Mouse (Mus musculus) heart, adult 9 months (tissue): ENCODE data around the gene Akip1.

Experiments used
- DNase-seq, 2 experiments: peaks; one replicate each; pipeline ENCODE4 v3.0.0; 2022; ENCODE audit warnings: low spot score in 2 of 2

Akip1 gene

GRCm38 (mm10) chr7:109703190-109704015 is at the start of gene Akip1, which contains the start of gene St5:
Gene Akip1, plus strand, starts transcription at chr7:109703690.
Gene St5, minus strand, starts transcription at chr7:109703605.
- DNase-seq, result peak; percentile 93 to 95

DNA sequence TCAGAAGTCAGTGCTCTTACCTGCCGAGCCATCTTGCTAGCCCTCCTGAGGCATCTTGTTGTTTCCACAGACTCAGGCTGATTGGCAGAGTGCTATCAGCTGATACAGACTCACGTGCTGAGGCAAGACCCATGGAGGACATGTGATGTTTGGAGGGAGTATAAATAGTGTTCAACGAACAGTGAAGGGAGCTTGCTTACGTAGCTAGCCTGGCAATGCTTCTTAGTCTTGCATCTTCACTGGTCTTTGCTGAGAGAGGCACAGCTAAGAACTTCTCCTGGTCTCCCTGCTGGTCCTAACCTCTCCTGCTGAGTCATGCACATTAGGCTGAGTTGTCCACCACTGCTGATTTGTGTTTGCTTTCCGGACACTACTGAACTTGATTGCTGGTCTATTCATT is 48.6 kb upstream of the Akip1 start:
- no peak for DNase-seq

DNA sequence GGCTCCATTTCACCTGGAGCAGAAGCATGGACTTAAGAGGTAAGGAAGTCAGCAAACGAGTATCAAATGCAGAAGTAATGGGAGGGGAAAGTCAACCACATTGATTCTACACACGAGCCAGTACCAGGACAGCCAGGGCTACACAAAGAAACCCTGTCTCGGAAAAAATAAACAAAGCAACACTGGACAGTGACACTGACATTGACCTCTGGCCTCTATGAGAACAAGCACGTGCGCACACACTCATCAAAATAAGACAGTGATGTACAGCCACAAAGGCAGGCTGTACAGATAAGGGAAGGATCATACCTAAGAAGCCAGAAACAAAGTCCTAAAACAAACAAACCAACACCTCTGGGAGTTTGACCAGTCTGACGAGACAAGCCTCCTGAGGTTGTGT is 45.6 kb upstream of the Akip1 start:
- DNase-seq, result no peak

DNA sequence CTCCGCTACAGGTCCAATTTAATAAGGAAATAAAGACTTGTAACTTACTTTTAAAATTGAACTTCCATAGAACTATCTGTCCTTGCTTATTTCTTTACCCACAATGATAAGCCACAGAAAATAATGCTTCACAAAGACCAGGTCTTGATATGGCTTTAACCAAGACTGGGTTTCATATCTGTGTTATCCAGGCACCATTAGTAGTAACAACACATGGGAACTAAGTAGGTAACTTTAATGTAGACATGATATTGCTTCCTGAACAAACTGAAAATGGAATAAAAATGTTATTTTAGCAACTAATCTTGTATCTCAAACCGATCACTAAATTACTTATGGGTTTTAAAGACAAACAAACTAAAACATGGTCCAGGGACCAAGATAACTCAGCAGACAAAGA is 44.2 kb upstream of the Akip1 start:
- no peak for DNase-seq

DNA sequence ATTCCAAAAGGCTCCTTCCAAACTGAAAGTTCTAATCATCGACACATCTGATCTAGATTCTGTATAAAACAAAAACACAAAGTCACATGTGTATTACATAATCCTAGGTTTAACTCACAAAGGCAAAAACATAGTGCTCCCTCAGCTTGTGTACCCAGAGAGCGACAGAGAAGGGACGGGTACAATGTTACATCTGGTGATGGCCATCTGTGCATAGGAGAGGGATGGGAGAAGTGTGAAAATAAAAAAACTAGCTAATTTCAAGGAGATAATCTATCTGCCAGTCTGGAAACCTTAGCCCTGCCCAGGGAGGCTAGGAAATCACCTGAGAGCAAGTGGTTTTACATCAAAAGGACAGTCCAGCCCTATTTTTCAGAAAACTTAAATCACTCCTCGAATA is 40.9 kb upstream of the Akip1 start:
- DNase-seq, result no peak

DNA sequence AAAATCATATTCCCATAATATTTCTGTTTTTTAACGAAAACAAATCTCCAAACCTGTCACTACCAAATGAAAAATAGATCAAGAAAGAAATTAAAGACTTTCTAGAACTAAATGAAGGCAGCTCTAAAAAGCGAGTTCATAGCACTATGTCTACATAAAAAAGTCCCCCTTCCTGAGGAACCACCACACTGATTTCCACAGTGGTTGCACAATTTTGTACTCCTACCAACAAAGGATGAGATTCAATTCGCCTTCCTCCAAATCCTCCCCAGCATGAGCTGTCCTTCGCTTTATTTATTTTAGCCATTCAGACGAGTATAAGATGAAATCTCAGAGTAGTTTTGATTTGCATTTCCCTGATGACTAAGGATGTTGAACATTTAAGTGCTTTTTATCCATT is 36.8 kb upstream of the Akip1 start:
- DNase-seq, result no peak

GRCm38 (mm10) chr7:109669426-109670170 is 33.9 kb upstream of the Akip1 start:
- no peak for DNase-seq

DNA sequence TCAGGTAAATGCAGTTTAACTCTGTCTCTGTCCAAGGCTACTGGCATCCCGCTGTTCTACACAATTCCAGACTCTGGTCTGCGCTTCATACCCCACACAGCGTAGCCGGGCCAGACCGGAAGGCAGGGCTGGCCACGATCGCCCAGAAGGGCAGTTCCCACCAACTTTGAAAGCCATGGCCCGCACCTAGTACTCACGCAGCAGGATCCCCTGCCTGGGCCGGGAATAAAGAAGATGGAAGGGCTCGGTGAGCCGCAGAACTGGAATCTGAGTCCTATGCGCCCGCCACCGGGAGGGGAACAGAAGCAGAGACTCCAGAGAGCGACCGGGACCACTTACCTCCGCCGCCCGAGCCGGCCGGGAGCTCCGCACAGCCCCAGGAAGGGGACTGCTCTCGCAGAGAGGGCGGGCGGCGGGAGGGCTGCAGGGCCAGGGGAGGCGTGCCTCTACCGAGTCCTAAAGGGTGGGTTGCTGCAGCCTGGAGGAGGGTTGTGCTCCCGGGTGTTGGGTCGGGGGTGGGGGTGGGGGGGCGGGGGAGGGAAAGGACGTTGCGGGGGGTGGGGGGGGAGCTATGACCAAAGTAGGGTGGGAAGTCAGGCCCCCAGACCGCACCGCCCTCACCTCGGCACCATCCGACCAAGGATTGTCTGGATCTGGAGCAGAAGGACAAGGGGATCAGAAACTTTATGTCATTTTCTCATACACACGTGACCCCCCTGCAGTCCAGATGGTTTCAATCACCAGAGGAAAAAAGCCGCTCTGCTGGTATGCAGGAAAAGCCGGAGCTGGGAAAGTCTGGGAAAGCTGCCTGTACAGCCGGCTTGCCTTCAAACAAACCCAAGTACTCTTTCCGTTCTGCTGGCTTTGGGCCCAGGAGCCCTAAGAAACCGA is 31.7 kb upstream of the Akip1 start:
- DNase-seq, result peak; percentile 87

GRCm38 (mm10) chr7:109674944-109675628 is 28.4 kb upstream of the Akip1 start:
- DNase-seq, result no peak

GRCm38 (mm10) chr7:109680284-109680683 is 23.2 kb upstream of the Akip1 start:
- no peak for DNase-seq

DNA sequence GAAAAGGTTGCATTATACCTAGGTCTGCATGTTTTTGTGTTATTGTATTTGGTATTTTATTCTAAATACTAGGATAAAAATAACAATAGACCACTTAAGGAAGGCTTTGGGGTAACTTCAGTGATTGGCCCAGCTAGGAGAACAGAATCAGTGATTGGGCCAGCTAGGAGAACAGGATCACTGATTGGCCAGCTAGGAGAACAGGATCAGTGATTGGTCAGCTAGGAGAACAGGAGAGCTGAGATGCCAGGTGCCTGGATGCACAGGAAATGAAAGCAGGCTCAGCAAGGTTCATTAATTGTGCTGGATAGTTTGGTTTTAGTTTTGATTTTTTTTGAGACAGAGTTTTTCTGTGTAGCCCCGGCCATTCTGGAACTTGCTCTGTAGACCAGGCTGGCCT is 22.6 kb upstream of the Akip1 start:
- no peak for DNase-seq

DNA sequence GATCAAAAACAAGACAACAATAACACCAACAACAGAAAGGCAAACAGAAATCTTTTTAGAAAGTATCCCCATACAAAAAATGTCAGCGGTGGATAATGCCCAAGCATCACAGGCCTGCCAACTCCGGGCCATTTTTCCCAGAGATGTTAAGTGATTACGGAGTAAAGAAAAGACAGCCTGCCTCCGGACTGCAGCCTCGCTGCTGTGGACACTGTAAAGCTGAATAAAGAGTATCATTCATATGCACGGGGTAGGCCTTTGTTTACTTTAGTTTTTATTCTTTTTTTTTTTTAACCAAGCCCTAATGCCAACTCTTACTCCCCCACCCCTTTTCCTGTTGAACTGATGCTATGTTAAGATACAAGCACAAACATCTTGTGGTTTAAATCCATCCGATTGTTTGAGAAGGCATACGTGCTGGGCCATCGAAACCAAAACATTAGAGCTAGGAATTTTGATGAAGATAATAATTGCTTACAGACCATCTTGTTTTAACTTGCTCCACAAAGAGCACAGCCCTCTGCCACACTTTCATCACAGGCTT is 16.8 kb upstream of the Akip1 start:
- no peak for DNase-seq

DNA sequence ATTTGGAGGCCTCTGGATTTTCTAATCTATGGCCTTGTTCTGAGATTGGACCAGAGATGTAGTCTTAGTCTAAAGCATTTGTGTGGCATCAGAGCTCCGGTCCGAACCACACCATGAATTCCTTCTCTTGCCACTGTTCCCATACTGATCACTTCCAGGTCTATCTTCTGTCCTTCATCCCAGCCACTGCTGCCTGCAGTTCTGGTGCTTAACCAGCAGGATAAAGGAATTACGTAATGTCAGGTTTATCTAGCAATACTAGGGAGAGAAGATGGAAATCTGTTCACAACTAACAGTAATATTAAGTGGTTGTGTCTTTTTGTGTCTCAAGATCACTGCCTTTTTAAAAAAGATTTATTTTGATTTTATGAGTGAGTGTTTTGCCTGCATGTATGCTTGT is 13.4 kb upstream of the Akip1 start:
- DNase-seq, result no peak

DNA sequence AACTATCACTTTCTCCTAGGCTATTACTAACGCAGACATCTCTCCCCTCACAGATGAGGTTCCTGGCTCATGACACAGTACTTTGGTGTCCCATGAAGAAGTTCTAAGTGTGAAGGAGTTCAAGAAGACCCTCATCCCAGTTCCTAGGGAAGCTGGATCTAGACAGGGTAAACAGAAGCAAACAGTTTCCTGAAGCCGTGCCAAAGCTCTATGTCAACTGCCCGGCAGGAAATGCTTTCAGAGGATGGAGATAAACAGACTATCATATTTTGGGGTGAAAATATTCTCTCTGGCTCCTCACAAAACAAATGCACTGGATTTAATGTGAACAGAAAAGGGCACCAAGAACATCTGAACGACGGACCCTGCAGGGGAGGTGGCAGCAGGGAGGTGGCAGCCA is 12.5 kb upstream of the Akip1 start:
- no peak for DNase-seq

- no peak for DNase-seq
These were observed 8.7 kb upstream of the Akip1 start for GRCm38 (mm10) chr7:109694576-109695338.

DNA sequence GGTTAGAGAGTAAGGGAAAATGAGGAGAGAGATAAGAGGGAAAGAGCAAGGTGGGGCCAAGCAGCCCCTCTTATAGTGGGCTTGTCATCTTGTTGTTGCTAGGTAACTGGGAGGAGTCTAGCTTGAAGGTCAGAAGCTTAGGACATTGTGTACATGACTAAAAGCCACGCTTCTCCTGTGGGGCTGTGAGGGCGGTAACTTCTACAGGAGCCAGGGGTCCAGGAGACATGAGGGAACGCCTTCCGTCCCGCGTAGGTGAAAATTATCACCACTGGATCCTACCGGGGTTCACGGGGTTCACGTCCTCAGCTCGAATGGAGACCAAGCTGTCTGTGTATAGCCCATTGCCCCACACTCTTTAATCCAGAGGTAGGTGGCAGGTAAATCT is 8.2 kb upstream of the Akip1 start:
- DNase-seq, result no peak

DNA sequence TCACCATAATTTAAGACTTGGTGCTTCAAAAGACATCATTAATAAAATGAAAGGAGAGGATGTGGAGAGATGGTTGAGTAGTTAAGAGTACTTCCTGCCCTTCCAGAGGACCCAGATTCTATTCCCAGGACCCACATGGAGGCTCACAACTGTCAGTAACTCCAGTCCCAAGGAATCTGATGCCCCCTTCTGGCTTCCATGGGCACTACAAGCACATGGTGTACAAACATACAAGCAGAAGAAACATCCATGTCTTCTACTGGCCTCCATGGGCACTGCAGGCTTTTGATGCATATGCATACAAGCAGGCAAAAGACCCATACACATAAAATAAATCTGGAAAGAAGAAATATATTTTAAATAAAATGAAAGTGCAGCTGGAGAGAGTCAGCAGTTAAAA is 3.3 kb upstream of the Akip1 start:
- DNase-seq, result no peak

GRCm38 (mm10) chr7:109702721-109703120 is 769 bp upstream of the Akip1 start:
- no peak for DNase-seq

DNA sequence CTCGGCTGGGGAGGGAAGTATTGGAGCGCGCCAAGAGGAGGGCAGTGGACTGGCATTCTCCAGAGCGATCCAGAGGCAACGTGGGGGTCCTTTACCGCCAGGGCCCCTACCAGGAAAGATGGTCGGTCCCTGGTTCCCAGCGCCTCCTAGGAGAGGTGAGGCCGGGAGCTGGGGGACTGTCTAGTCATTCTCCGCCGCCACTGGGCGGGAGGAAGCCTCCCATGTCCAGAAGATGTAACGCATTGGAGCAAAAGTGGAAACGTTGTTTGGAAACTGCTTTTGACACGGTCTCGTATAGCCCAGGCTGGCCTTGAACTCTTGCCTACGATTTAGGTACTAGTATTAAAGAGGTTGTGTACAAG is 507 bp downstream of the Akip1 start:
- no peak for DNase-seq

DNA sequence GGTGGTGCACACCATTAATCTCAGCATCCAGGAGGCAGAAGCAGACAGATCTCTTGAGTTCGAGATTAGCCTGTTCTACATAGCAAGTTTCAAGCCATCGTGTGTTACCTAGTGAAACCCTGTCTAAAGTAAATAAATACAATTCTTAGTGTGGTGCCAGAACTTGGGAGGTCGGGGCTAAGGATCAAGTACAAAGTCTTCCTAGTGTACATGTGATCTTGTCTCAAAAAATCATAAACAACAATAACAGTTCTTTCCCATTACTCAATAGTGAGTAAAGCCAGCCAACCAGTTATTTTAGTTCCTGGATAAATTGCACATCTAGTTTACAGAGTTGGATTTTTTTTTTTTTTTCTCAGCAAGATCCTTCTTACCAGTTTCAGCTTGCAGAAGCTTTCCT is 971 bp downstream of the Akip1 start:
- DNase-seq, result no peak
